Mouse (Mus musculus): Measurements from ENCODE around the gene Olfr389. TPM values are rescaled to one million over a fixed set of nuclear protein-coding genes. Genes with fewer than 3 reads are reported as not detected.

The Olfr389 gene
- total RNA-seq (2021), result not detected

DNA sequence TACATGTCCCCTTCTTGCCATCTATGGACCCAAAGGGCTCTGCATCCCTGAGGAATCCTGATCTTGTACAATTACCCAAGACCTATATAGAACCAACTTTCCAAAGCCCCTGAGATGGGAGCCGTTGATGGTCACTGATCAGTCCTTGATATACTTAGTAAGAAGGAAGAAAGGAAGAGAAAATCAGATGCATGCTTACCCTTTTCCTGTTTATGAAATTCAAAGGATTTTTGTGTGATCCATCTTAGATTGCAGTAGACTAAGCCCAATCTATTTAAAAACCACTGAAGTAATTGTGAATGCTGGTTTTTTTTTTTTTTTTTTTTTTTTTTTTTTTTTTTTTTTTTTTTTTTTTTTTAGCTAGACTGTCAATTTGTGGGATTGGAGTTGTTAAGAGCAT is at the start of gene Olfr389:
Gene Olfr389, minus strand, starts transcription at position 101 of the 400 bp plus-strand sequence.
- DNase-seq, result no peak

DNA sequence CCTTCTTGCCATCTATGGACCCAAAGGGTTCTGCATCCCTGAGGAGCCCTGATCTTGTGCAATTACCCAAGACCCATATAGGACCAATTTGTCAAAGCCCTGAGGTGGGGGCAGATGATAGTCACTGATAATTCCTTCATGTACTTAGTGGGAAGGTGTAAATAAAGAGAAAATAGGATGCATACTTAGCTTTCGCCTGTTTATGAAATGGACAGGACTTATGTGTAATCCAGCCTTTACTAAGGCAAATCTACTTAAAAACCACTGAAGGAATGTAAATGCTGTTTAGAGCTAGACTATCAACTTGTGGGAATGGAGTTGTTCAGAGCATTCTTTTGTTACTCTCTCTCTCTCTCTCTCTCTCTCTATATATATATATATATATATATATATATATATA is 36.4 kb upstream of the Olfr389 start, which contains the start of gene Olfr392:
Gene Olfr392, minus strand, starts transcription at position 101 of the 400 bp plus-strand sequence.
- DNase-seq, result no peak

- DNase-seq, result no peak
Measured at GRCm38 (mm10) chr11:73802952-73803351, 22.4 kb upstream of the Olfr389 start, which contains the start of gene Olfr391-ps. Gene Olfr391-ps (minus strand): TSS chr11:73803052.

GRCm38 (mm10) chr11:73782664-73783063 is 2.2 kb upstream of the Olfr389 start, which contains the start of gene Olfr390:
Gene Olfr390 (plus strand): TSS chr11:73782964.
- no peak for DNase-seq

- no peak for DNase-seq
Measured at GRCm38 (mm10) chr11:73759115-73759514, 21.4 kb downstream of the Olfr389 start.

Other genes starting within 250 kb of the Olfr389 start
- not detected for gene Olfr385, start 187.7 kb downstream of the Olfr389 start, total RNA-seq (2021)
- not detected for gene Olfr384, start 182.1 kb downstream of the Olfr389 start, total RNA-seq (2021)
- not detected for gene Zfp735, start 91.9 kb downstream of the Olfr389 start, total RNA-seq (2021)
- not detected for gene Olfr390, start 2.3 kb upstream of the Olfr389 start, total RNA-seq (2021)
- not detected for gene Olfr391-ps, start 22.3 kb upstream of the Olfr389 start, total RNA-seq (2021)
- gene Olfr392, start 36.3 kb upstream of the Olfr389 start, total RNA-seq (2021), result not detected
- not detected for gene Olfr393, start 70.7 kb upstream of the Olfr389 start, total RNA-seq (2021)
- gene Olfr394, start 110.1 kb upstream of the Olfr389 start, total RNA-seq (2021), result not detected
- not detected for gene Olfr395, start 128.6 kb upstream of the Olfr389 start, total RNA-seq (2021)
- not detected for gene Olfr23, start 156.0 kb upstream of the Olfr389 start, total RNA-seq (2021)
- not detected for gene Olfr397, start 180.1 kb upstream of the Olfr389 start, total RNA-seq (2021)
- gene Olfr398, start 209.7 kb upstream of the Olfr389 start, total RNA-seq (2021), result not detected